In the genomic region with DNA sequence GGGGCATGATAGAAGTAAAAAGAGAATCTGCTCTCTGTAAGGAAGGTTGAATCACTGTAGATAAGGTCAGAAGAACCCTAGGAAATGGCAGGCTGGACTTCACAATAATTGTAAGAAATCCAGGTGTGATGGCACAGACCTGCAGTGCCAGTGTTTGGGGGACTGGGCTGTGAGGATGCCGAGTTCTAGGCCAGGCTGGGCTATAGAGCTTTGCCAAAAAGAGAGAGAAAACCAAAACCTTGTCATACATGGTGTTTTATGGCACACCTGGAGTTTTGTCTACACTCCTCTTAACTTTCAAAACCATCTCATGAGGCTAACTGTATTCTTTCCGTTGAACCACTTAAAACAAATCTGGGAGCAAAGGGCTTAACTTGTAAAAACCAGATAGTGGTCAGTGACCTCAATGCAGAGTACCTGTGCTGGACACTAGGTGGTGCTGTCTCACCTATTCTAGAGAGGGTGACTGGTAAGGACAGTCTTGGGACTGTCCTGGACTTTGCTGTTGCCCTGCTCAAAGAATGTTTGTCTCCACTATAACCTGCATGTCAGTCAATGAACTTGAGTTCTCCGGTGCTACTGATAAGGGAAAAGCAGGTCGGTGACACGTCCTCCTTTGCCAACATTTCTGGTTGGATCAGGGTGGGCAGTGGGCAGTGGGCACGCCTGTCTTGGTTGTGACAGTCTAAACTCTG, we compare ENCODE assay signal across 8 mouse cellular contexts. TPM values are rescaled to one million over a fixed set of nuclear protein-coding genes. Genes with fewer than 3 reads are reported as not detected.
DNase-seq lines count a peak whose midpoint lies in the region; ATAC-seq and TF ChIP-seq lines count a peak whose summit lies in the region.

No protein-coding gene starts in this region.

- no peak for TF ChIP-seq POLR2A in limb, embryonic 14.5 days (IDR thresholded peaks at IDR 0.05; ENCODE audit: borderline replicate concordance, extremely low read depth, insufficient read depth, insufficient read length)

- peaks cover 15% of the 10 kb centered on the region for H3K4me1 ChIP-seq in heart, embryonic 10.5 days
- 0 out of 2 replicates have a peak, but pooled peaks cover 4% of the 10 kb centered on the region for H3K4me1 ChIP-seq in intestine, embryonic 16.5 days (ENCODE audit: control insufficient read depth, insufficient read depth, low read length)
- peaks cover 11% of the 10 kb centered on the region; the same call in 1 of the 2 replicates for H3K4me1 ChIP-seq in limb, embryonic 14.5 days (ENCODE audit: control insufficient read depth, insufficient read depth, low read length)

- peak; percentile 90 for ATAC-seq in intestine, embryonic 16.5 days
- peak; percentile 65; the same call in 1 of the 2 replicates for ATAC-seq in limb, embryonic 14.5 days (ENCODE audit: low FRiP score, low read depth)

- peak; percentile 97 for DNase-seq in heart, adult 11 months
- DNase-seq in heart, embryonic 10.5 days (ENCODE audit: low spot score), result no peak
- peak; percentile 47 to 73 for DNase-seq in cerebellum, postnatal 25 days
- DNase-seq in gastrocnemius, postnatal 10 days, result peak; percentile 77
- DNase-seq in limb, embryonic 14.5 days (ENCODE audit: low spot score), result peak; percentile 62
- peak; percentile 49 for DNase-seq in naive thymus-derived CD4-positive, alpha-beta T cell, adult 2 months (ENCODE audit: low read depth)
- peak; percentile 51 for DNase-seq in splenic B cell, adult 2 months (ENCODE audit: low read depth, low spot score)

- no peak overlapping the region for H3K9ac ChIP-seq in intestine, embryonic 16.5 days (ENCODE audit: low read depth, low read length)
- no peak overlapping the region for H3K9ac ChIP-seq in limb, embryonic 14.5 days (ENCODE audit: low read depth, low read length, severe bottlenecking)

- H3K4me2 ChIP-seq in intestine, embryonic 16.5 days (ENCODE audit: low read depth, low read length), result no peak overlapping the region
- no peak overlapping the region for H3K4me2 ChIP-seq in limb, embryonic 14.5 days (replicated peaks; ENCODE audit: low read depth, low read length, severe bottlenecking)

- H3K36me3 ChIP-seq in heart, embryonic 10.5 days, result no peaks in the 10 kb centered on the region
- H3K36me3 ChIP-seq in intestine, embryonic 16.5 days (ENCODE audit: control insufficient read depth, insufficient read depth, low read length), result no peaks in the 10 kb centered on the region
- H3K36me3 ChIP-seq in limb, embryonic 14.5 days (ENCODE audit: control insufficient read depth, insufficient read depth, low read length), result no peaks in the 10 kb centered on the region
- no peaks in the 10 kb centered on the region for H3K36me3 ChIP-seq in splenic B cell, adult 2 months (ENCODE audit: control insufficient read depth, insufficient read depth, low read length, poor library complexity, severe bottlenecking)

- 41% methylated on average over 6 of the region's 6 CpGs for WGBS in heart, embryonic 10.5 days
- 49% methylated on average over 6 of the region's 6 CpGs for WGBS in intestine, embryonic 16.5 days
- WGBS in limb, embryonic 14.5 days, result 56% methylated on average over 6 of the region's 6 CpGs

- H3K9me3 ChIP-seq in heart, embryonic 10.5 days, result no peaks in the 10 kb centered on the region
- no peaks in the 10 kb centered on the region for H3K9me3 ChIP-seq in intestine, embryonic 16.5 days (ENCODE audit: control insufficient read depth, low read length)
- no peaks in the 10 kb centered on the region for H3K9me3 ChIP-seq in limb, embryonic 14.5 days (ENCODE audit: control insufficient read depth, low read length)

- no peak overlapping the region for H3K27ac ChIP-seq in heart, embryonic 10.5 days
- H3K27ac ChIP-seq in intestine, embryonic 16.5 days (ENCODE audit: low read length), result no peak overlapping the region
- no peak overlapping the region for H3K27ac ChIP-seq in limb, embryonic 14.5 days (replicated peaks; ENCODE audit: low read depth, low read length)

- H3K27me3 ChIP-seq in heart, embryonic 10.5 days (ENCODE audit: insufficient read depth, poor library complexity, severe bottlenecking), result no peaks in the 10 kb centered on the region
- no peaks in the 10 kb centered on the region for H3K27me3 ChIP-seq in intestine, embryonic 16.5 days (replicated peaks; ENCODE audit: control insufficient read depth, insufficient read depth, low read length)
- no peaks in the 10 kb centered on the region for H3K27me3 ChIP-seq in limb, embryonic 14.5 days (ENCODE audit: control insufficient read depth, insufficient read depth, low read length)
- no peaks in the 10 kb centered on the region for H3K27me3 ChIP-seq in splenic B cell, adult 2 months (ENCODE audit: control insufficient read depth, insufficient read depth, low read length, poor library complexity, severe bottlenecking)

- no peak overlapping the region for H3K4me3 ChIP-seq in heart, embryonic 10.5 days
- H3K4me3 ChIP-seq in intestine, embryonic 16.5 days (ENCODE audit: low read length), result no peak overlapping the region
- no peak overlapping the region for H3K4me3 ChIP-seq in limb, embryonic 14.5 days (replicated peaks; ENCODE audit: low read length)

RNA-seq across cellular contexts. Expression of gene Asb4, which starts 27.7 kb away (rescaled TPM):
- 60.7 and 132 TPM in 2 replicates for polyA plus RNA-seq in heart, embryonic 10.5 days (2016; fragmentation: Nextera tagmentation; extraction: Ambion mirVana)
- 10 to 100 TPM; 10.6 to 12.6 TPM for total RNA-seq in gastrocnemius, postnatal 10 days (2021)
- polyA plus RNA-seq in intestine, embryonic 16.5 days (2015; fragmentation: Nextera tagmentation; extraction: Ambion mirVana), result 11.5 and 14.0 TPM in 2 replicates
- polyA plus RNA-seq in limb, embryonic 14.5 days (2012; rRNA removed), result 43.9 and 49.5 TPM in 2 replicates
- polyA plus RNA-seq in limb, embryonic 14.5 days (2014; fragmentation: Nextera tagmentation; extraction: Ambion mirVana), result 29.4 and 31.4 TPM in 2 replicates
